Mouse (Mus musculus): ENCODE results near the gene Ccdc188. TPM values are rescaled to one million over a fixed set of nuclear protein-coding genes. Genes with fewer than 3 reads are reported as not detected.

Ccdc188 gene
- total RNA-seq, 2 experiments from 2014 or later, result not detected

Other genes starting within 250 kb of the Ccdc188 start
- gene Vpreb2, start 237.5 kb upstream of the Ccdc188 start, total RNA-seq (2021), result not detected
- 10 to 100 TPM; 46.9 to 50.4 TPM for gene Dgcr6, start 165.0 kb upstream of the Ccdc188 start, total RNA-seq (2021)
- gene Prodh, start 127.7 kb upstream of the Ccdc188 start, total RNA-seq (2021), result 10 to 100 TPM in 1 of 2 experiments, 1 to 10 TPM in 1; 4.6 to 11.1 TPM
- gene Rtn4r, start 90.2 kb upstream of the Ccdc188 start, total RNA-seq (2021), result under 1 TPM in 1 of 2 experiments, not detected in 1; 0.11 TPM
- 10 to 100 TPM; 23.7 to 27.3 TPM for gene Zdhhc8, start 17.3 kb downstream of the Ccdc188 start, total RNA-seq (2021)
- 10 to 100 TPM in 1 of 2 experiments, 1 to 10 TPM in 1; 9.2 to 11.2 TPM for gene Trmt2a, start 30.8 kb downstream of the Ccdc188 start, total RNA-seq (2021)
- gene Ranbp1, start 30.9 kb downstream of the Ccdc188 start, total RNA-seq (2021), result 10 to 100 TPM; 20.0 to 26.0 TPM
- gene Gm49776, start 40.4 kb downstream of the Ccdc188 start, total RNA-seq (2021), result not detected
- gene Dgcr8, start 71.4 kb downstream of the Ccdc188 start, total RNA-seq (2021), result 10 to 100 TPM; 11.2 to 11.8 TPM
- 10 to 100 TPM; 42.5 to 54.5 TPM for gene Tango2, start 130.2 kb downstream of the Ccdc188 start, total RNA-seq (2021)
- 1 to 10 TPM; 7.7 to 8.4 TPM for gene Arvcf, start 130.3 kb downstream of the Ccdc188 start, total RNA-seq (2021)
- gene Txnrd2, start 208.5 kb downstream of the Ccdc188 start, total RNA-seq (2021), result 10 to 100 TPM; 19.8 to 20.8 TPM
- 10 to 100 TPM; 37.3 to 41.0 TPM for gene Comt, start 209.0 kb downstream of the Ccdc188 start, total RNA-seq (2021)

Measured in gastrocnemius, adult 18-20 months (tissue).